Mouse (Mus musculus): ENCODE data around the gene Itsn1.
A peak's percentile ranks its signal among the peaks of the same experiment; 100 is the strongest.

Gene Itsn1

GRCm38 (mm10) chr16:91963556-91963900 lies 234.4 kb downstream of the Itsn1 start:
- DNase-seq = no peak

GRCm38 (mm10) chr16:91964308-91965178 lies 235.5 kb downstream of the Itsn1 start:
- peak; percentile 33 for DNase-seq

GRCm38 (mm10) chr16:91968725-91969124 lies 239.6 kb downstream of the Itsn1 start:
- no peak for DNase-seq

- DNase-seq = no peak
Measured at GRCm38 (mm10) chr16:91969516-91970031, 240.5 kb downstream of the Itsn1 start.

All from thymus, postnatal 14 days (tissue).